Mouse (Mus musculus) hematopoietic multipotent progenitor cell, adult 10-12 weeks (in vitro differentiated cells): ENCODE data around the gene Mccc1. TPM values are rescaled to one million over a fixed set of nuclear protein-coding genes. Genes with fewer than 3 reads are reported as not detected.

Experiments used
- polyA plus RNA-seq: library from polyadenylated mRNA; stranded (reverse); fragments of >175 nt; gene quantifications from 2 replicates; pipeline ENCODE4 v1.2.3, GENCODE M21; 2012; ENCODE audit warnings: low replicate concordance

Gene Mccc1
- polyA plus RNA-seq: 2.8 and 3.2 TPM in 2 replicates

GRCm38 (mm10) chr3:36000275-36001239, at the start of gene Mccc1:
TSS of gene Mccc1 (minus strand) at chr3:36000678.

GRCm38 (mm10) chr3:35937345-35937744, 63.1 kb downstream of the Mccc1 start, which contains the start of gene Dcun1d1:
TSS of gene Dcun1d1 (minus strand) at chr3:35937445.

Other genes starting within 250 kb of the Mccc1 start
- gene Atp11b, start 246.6 kb downstream of the Mccc1 start, polyA plus RNA-seq: 38.8 and 79.4 TPM in 2 replicates
- 0.99 and 11.4 TPM in 2 replicates for gene Dcun1d1, start 63.2 kb downstream of the Mccc1 start, polyA plus RNA-seq
- not detected in 2 replicates for gene Ccdc144b, start 52.9 kb upstream of the Mccc1 start, polyA plus RNA-seq
- gene Acad9, start 65.3 kb upstream of the Mccc1 start, polyA plus RNA-seq: 7.2 and 8.8 TPM in 2 replicates
- gene D3Ertd254e, start 150.3 kb upstream of the Mccc1 start, polyA plus RNA-seq: 0.17 and 0.53 TPM in 2 replicates
- not detected in 2 replicates for gene Qrfpr, start 221.6 kb upstream of the Mccc1 start, polyA plus RNA-seq